Mouse (Mus musculus) bone marrow, adult 2 months (tissue): ENCODE results near the gene Kcnh1.

ENCODE experiments used
- CTCF ChIP-seq: fragments of 200-500 bp; IDR thresholded peaks from 2 replicates; pipeline ENCODE4 v1.5.1; 2011; ENCODE audit warnings: low read length, control low read depth; ENCODE audit not compliant: control insufficient read depth, insufficient read depth
- POLR2A ChIP-seq: fragments of 200-500 bp; IDR thresholded peaks from 2 replicates; pipeline ENCODE4 v1.6.1; 2011; ENCODE audit warnings: low read depth, mild to moderate bottlenecking, control low read depth, low read length, borderline replicate concordance; ENCODE audit not compliant: control insufficient read depth

- TF ChIP-seq CTCF, result no peak
- TF ChIP-seq POLR2A, result no peak
These were observed 289.7 kb downstream of the Kcnh1 start for GRCm38 (mm10) chr1:192480072-192480784.
